Mouse (Mus musculus) heart, adult 2 months (tissue): ENCODE measurements around the gene Prss16.

Experiments used
- CTCF ChIP-seq: fragments of 200-600 bp; IDR thresholded peaks from 2 replicates; pipeline ENCODE4 v1.8.1; 2022; ENCODE audit warnings: antibody characterized with exemption, mild to moderate bottlenecking, moderate library complexity
- EP300 ChIP-seq: fragments of 200-500 bp; IDR thresholded peaks from 2 replicates; pipeline ENCODE4 v1.6.1; 2011; ENCODE audit warnings: low read depth, low read length, control low read depth; ENCODE audit not compliant: insufficient read depth
- POLR2A ChIP-seq: fragments of 200-500 bp; IDR thresholded peaks from 2 replicates; pipeline ENCODE4 v1.6.1; 2011; ENCODE audit warnings: mild to moderate bottlenecking, low read depth, low read length, control low read depth; ENCODE audit not compliant: insufficient read depth

DNA sequence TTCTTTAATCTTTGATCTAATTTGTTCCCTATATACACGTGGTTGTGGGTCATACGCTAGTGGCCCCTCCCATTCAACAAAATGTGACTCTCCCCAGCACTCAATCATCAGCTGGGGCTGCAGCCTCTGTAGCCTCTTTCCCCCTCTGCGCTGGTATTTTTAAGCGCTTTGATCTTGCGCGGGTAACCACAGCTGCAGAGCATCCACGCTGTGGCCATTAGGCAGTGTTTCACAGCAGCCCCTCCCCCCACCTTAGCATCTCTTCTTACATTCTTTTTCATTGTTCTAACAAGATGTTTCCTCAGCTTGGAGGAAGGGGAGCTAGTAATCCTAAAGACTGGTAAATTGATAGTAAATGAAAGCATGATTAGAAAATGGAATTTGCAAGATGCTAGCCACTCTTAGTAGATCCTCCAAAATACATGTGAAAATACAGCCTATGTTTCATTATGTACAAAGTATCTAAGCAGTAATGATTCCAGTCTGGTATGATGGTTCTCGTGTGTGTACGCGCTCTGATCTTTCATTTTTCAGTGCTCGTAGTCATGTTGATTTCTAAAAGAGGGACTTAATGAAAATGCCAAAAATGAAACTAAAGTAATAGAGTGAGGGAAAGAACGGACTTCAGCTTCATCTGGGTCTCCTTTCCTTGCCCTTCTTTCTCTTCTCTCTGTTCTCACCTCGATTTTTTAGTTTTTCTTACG lies 40.3 kb upstream of the Prss16 start:
- no peak for TF ChIP-seq POLR2A
- TF ChIP-seq CTCF = no peak
- TF ChIP-seq EP300 = no peak
